Mouse (Mus musculus) olfactory bulb, adult 2 months (tissue): ENCODE results near the gene Amz2. TPM values are rescaled to one million over a fixed set of nuclear protein-coding genes. Genes with fewer than 3 reads are reported as not detected.

Experiments used
- H3K27ac ChIP-seq: fragments of 200-500 bp; 2 replicates; pipeline ENCODE4 v1.5.1; 2012; ENCODE audit warnings: low read depth, low read length; ENCODE audit not compliant: insufficient read depth
- H3K4me1 ChIP-seq: fragments of 200-500 bp; 2 replicates; pipeline ENCODE4 v1.6.1; 2012; ENCODE audit warnings: low read length; ENCODE audit not compliant: control insufficient read depth, insufficient read depth
- H3K4me3 ChIP-seq: fragments of 200-500 bp; 2 replicates; pipeline ENCODE4 v1.5.1; 2012; ENCODE audit warnings: mild to moderate bottlenecking, low read depth, low read length, moderate library complexity; ENCODE audit not compliant: insufficient read depth
- CTCF ChIP-seq: fragments of 200-500 bp; IDR thresholded peaks from 2 replicates; pipeline ENCODE4 v1.5.1; 2012; ENCODE audit warnings: low read depth, mild to moderate bottlenecking, low read length, moderate library complexity; ENCODE audit not compliant: insufficient read depth
- POLR2A ChIP-seq: fragments of 200-500 bp; IDR thresholded peaks from 2 replicates; pipeline ENCODE4 v1.6.1; 2012; ENCODE audit warnings: mild to moderate bottlenecking, low read depth, low read length, moderate library complexity; ENCODE audit not compliant: insufficient read depth
- WGBS: fragments of 180-500 bp; shearing (Covaris S2); methylation state at CpG from one replicate; pipeline ENCODE4 v1.1.7; 2018; 5-methylcytosine and 5-hydroxymethylcytosine counted together
- polyA plus RNA-seq: library from polyadenylated mRNA; stranded (reverse); fragments of >200 nt; gene quantifications from 2 replicates; pipeline ENCODE4 v1.2.4, GENCODE M21; 2012; ENCODE audit warnings: low replicate concordance; ENCODE audit not compliant: missing spikeins, insufficient read depth, insufficient read length

Gene Amz2
- not detected in 2 replicates for polyA plus RNA-seq

DNA sequence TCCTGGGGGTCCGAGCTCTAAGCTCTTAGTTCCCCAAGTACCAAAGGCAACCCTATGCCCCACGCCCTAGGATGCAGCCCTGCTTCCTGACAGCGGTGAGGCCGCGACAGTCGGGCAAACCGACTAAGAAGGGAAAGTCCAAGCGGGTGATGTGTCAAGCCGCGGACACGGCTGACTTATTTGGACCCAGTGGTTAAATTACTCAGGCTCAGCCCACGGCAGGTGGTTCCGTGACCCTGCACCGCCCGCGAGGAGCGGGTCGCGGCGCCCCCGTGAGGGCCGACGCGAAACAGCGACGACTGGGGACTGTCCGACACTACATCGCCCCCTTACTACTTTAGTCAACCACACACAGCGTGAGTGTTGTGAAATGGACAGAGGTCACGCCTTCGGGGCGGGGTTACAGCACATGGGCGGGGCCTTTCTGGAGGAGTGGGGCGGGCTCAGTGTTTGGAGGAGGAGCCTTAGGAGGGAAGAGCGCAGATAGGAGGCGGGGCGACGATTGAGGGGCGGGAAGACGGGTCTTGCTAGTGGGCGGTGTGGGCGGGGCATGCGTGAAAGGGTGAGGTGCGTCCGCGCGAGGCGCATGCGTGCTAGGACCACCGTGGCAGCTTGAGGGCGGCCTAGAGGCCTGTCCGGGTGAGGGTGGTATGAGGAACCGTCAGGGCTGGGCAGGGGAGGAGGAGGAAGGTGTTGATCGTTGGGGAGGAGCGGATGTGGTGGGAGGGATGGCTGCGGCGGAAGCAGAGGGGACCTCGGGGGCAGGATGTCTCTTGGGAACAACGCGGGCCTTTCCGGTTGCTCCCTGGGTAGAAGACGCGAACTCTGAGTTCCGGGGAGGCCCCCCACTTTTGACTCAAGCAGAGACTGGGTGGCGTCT is at the start of gene Amz2:
Gene Amz2, plus strand, starts transcription at position 555 of the 880 bp plus-strand sequence.
- TF ChIP-seq CTCF (peak; percentile 71), POLR2A (peak; percentile 66)
- H3K27ac ChIP-seq = peak within 1 kb of the TSS; percentile 43
- WGBS = 1% methylated on average over 65 of the region's 65 CpGs
- peak within 1 kb of the TSS; percentile 56 for H3K4me3 ChIP-seq
- H3K4me1 ChIP-seq = peaks cover 4% of the 10 kb centered on the region; the same call in 1 of the 2 replicates

GRCm38 (mm10) chr11:109376484-109377143 is 49.1 kb upstream of the Amz2 start:
- WGBS = 48% methylated on average over 7 of the region's 7 CpGs
- TF ChIP-seq CTCF (no peak), POLR2A (no peak)
- Histone ChIP-seq H3K4me1 (peaks cover 19% of the 10 kb centered on the region), H3K4me3 (no peak overlapping the region), H3K27ac (no peak overlapping the region)

DNA sequence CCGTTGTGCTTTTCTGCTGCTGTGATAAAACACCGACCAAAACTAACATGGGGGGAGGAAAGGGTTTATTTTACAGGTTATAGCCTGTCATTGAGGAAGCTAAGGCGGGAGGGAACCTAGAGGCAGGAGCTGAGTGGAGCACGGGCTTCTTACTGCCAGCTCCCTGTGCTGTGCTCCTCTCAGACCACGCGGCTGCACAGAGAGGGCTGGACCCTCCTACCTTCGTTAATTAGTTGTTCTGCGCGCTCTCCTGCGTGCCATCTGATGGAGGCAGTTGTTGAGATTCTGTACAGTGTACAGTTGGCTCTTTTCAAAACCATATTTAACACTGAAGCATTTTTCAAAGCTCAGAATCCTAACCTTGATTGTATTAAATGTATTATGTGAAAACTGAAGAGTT is 48.3 kb upstream of the Amz2 start:
- Histone ChIP-seq H3K27ac (no peak overlapping the region), H3K4me3 (no peak overlapping the region), H3K4me1 (peaks cover 14% of the 10 kb centered on the region; the same call in 1 of the 2 replicates)
- 26% methylated on average over 10 of the region's 10 CpGs for WGBS
- TF ChIP-seq CTCF = no peak
- no peak for TF ChIP-seq POLR2A

DNA sequence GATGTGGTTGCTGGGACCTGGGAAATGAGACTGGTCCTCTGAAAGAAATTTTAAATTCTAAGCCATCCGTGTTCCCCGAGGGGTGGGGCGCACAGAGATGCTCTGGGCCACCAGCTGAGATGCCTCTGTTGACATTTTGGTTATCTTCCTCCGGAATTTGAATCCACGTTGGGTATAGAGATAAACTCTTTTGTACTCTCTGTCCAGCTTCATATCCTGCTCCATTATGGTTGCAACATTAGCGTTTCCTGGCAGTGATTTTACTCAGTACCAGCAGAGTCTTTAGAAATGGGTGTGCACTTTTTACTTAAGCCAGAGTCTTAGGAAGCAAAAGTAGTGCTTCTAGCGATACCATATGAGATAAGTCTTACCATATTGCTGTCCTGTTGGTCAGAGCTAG is 47.7 kb upstream of the Amz2 start:
- Histone ChIP-seq H3K27ac (no peak overlapping the region), H3K4me3 (no peak overlapping the region), H3K4me1 (peaks cover 14% of the 10 kb centered on the region; the same call in 1 of the 2 replicates)
- 51% methylated on average over 7 of the region's 7 CpGs for WGBS
- TF ChIP-seq POLR2A (no peak), CTCF (no peak)

GRCm38 (mm10) chr11:109380662-109381061 is 45.1 kb upstream of the Amz2 start:
- WGBS = 77% methylated on average over 5 of the region's 5 CpGs
- Histone ChIP-seq H3K4me3 (no peak overlapping the region), H3K27ac (no peak overlapping the region), H3K4me1 (peaks cover 20% of the 10 kb centered on the region)
- no peak for TF ChIP-seq CTCF
- TF ChIP-seq POLR2A = no peak

DNA sequence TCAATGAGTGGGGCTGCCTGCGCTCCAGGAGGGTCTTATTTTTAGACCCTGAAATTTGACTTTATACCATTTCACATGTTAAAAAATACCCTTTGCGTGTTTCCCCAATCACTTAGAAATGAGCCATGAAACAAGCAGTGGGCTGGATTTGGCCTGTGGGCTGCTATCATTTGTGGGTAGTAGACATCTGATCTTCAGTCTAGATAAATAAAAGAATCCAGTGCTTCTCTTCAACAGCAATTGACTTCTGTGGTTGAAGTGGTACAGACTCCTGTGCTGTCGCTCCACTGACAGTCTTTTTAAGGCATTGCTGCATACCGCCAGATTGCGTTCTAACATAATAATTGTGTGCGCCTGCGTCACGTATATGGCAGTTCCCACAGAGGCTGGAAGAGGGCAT is 40.5 kb upstream of the Amz2 start:
- H3K4me1 ChIP-seq = peaks cover 10% of the 10 kb centered on the region
- no peak overlapping the region for H3K4me3 ChIP-seq
- TF ChIP-seq CTCF = no peak
- no peak for TF ChIP-seq POLR2A
- H3K27ac ChIP-seq = no peak overlapping the region
- WGBS = 76% methylated on average over 8 of the region's 8 CpGs

GRCm38 (mm10) chr11:109389046-109389445 is 36.7 kb upstream of the Amz2 start:
- Histone ChIP-seq H3K4me3 (no peak overlapping the region), H3K4me1 (peaks cover 5% of the 10 kb centered on the region), H3K27ac (no peak overlapping the region)
- TF ChIP-seq POLR2A = no peak
- TF ChIP-seq CTCF = no peak
- 83% methylated on average over 5 of the region's 5 CpGs for WGBS

GRCm38 (mm10) chr11:109391200-109391599 is 34.5 kb upstream of the Amz2 start:
- 76% methylated on average over 7 of the region's 7 CpGs for WGBS
- H3K27ac ChIP-seq = no peak overlapping the region
- no peak overlapping the region for H3K4me3 ChIP-seq
- 0 out of 2 replicates have a peak, but pooled peaks cover 2% of the 10 kb centered on the region for H3K4me1 ChIP-seq
- no peak for TF ChIP-seq CTCF
- TF ChIP-seq POLR2A = no peak

GRCm38 (mm10) chr11:109391760-109392159 is 34.0 kb upstream of the Amz2 start:
- no peak overlapping the region for H3K27ac ChIP-seq
- WGBS = 65% methylated on average over 7 of the region's 7 CpGs
- H3K4me3 ChIP-seq = no peak overlapping the region
- TF ChIP-seq POLR2A (no peak), CTCF (no peak)
- H3K4me1 ChIP-seq = 0 out of 2 replicates have a peak, but pooled peaks cover 2% of the 10 kb centered on the region
